Mouse (Mus musculus): Measurements from ENCODE around the gene Myo9a.

- TF ChIP-seq CTCF (conservative IDR thresholded peaks at IDR 0.05 in 1 of 2, IDR thresholded peaks at IDR 0.05 in 1 of 2; ENCODE audit: low read depth in 2 of 2, low read length in 2 of 2): no peak
- no peak for TF ChIP-seq CHD2 (IDR thresholded peaks at IDR 0.05; ENCODE audit: low read length)
- TF ChIP-seq POLR2A (IDR thresholded peaks at IDR 0.05; ENCODE audit: low read depth, low read length): no peak
Observed at GRCm38 (mm10) chr9:59748969-59749368, 1.7 kb upstream of the Myo9a start.
